Mouse (Mus musculus) limb, embryonic 15.5 days (tissue): Measurements from ENCODE around the gene Luc7l. TPM values are rescaled to one million over a fixed set of nuclear protein-coding genes. Genes with fewer than 3 reads are reported as not detected.

Experiments
- ATAC-seq: fragments of 200-750 bp; cut with Nextera tagmentation; 2 replicates; pipeline ENCODE4 v1.8.0; 2017; ENCODE audit warnings: low read depth, moderate TSS enrichment; ENCODE audit not compliant: insufficient number of reproducible peaks, low FRiP score, low TSS enrichment
- H3K27ac ChIP-seq: fragments of 300-500 bp; sonication (generic); 2 replicates; pipeline ENCODE4 v1.5.1; 2015; ENCODE audit warnings: moderate library complexity, mild to moderate bottlenecking, inconsistent platforms
- H3K27me3 ChIP-seq: fragments of 300-500 bp; sonication (generic); 2 replicates; pipeline ENCODE4 v1.6.1; 2015; ENCODE audit warnings: inconsistent platforms
- H3K36me3 ChIP-seq: fragments of 300-500 bp; sonication (generic); 2 replicates; pipeline ENCODE4 v1.6.1; 2015; ENCODE audit warnings: inconsistent platforms
- H3K4me1 ChIP-seq: fragments of 300-500 bp; sonication (generic); 2 replicates; pipeline ENCODE4 v1.6.1; 2015; ENCODE audit warnings: inconsistent platforms
- H3K4me2 ChIP-seq: fragments of 300-500 bp; sonication (generic); 2 replicates; pipeline ENCODE4 v1.6.1; 2015; ENCODE audit warnings: mild to moderate bottlenecking, inconsistent platforms
- H3K4me3 ChIP-seq: fragments of 300-500 bp; sonication (generic); 2 replicates; pipeline ENCODE4 v1.5.1; 2015; ENCODE audit warnings: mild to moderate bottlenecking, inconsistent platforms
- H3K9ac ChIP-seq: fragments of 300-500 bp; sonication (generic); 2 replicates; pipeline ENCODE4 v1.6.1; 2015; ENCODE audit warnings: inconsistent platforms
- H3K9me3 ChIP-seq: fragments of 300-500 bp; sonication (generic); 2 replicates; pipeline ENCODE4 v1.6.1; 2016; ENCODE audit warnings: inconsistent platforms
- WGBS: fragments of 180-500 bp; shearing (Covaris S2); methylation state at CpG from one replicate; pipeline ENCODE4 v1.1.7; 2015; 5-methylcytosine and 5-hydroxymethylcytosine counted together
- polyA plus RNA-seq: library from polyadenylated mRNA; unstranded; fragments of >200 nt; fragmentation: Nextera tagmentation; extraction: Ambion mirVana; gene quantifications from 2 replicates; pipeline ENCODE4 v1.2.1, GENCODE M21; 2015

Luc7l gene
- polyA plus RNA-seq, 1 experiment from 2014 or later, result 102 TPM

DNA sequence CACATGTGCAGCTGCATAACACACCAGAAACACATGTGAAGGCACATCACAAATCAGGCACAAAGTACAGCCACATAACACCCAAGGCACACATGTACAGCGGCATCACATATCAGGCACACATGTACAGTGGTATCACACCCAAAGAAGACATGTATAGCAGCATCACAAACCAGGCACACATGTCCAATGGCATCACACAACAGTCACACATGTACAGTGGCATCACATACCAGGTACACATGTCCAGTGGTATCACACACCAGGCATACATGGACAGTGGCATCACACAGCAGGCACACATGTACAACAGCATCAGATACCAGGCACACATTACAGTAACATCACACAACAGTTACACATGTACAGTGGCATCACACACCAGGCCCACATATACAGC is 65.7 kb downstream of the Luc7l start:
- Histone ChIP-seq H3K27me3 (peaks cover 15% of the 10 kb centered on the region; the same call in 1 of the 2 replicates), H3K4me2 (no peak overlapping the region), H3K4me1 (no peaks in the 10 kb centered on the region), H3K9ac (no peak overlapping the region), H3K27ac (no peak overlapping the region), H3K36me3 (no peaks in the 10 kb centered on the region), H3K9me3 (no peaks in the 10 kb centered on the region), H3K4me3 (no peak overlapping the region)
- no peak for ATAC-seq
- WGBS, result 92% methylated on average over 1 of the region's 1 CpGs

Other genes with a start within 250 kb of the Luc7l start
- gene Rab11fip3, start 183.3 kb upstream of the Luc7l start, polyA plus RNA-seq, result 13.1 and 16.8 TPM in 2 replicates
- 39.8 and 40.9 TPM in 2 replicates for gene Decr2, start 162.6 kb upstream of the Luc7l start, polyA plus RNA-seq
- gene Nme4, start 157.3 kb upstream of the Luc7l start, polyA plus RNA-seq, result 92.6 and 95.8 TPM in 2 replicates
- gene Tmem8, start 139.6 kb upstream of the Luc7l start, polyA plus RNA-seq, result 2.0 and 2.7 TPM in 2 replicates
- gene Mrpl28, start 129.4 kb upstream of the Luc7l start, polyA plus RNA-seq, result 178 and 185 TPM in 2 replicates
- gene Axin1, start 114.2 kb upstream of the Luc7l start, polyA plus RNA-seq, result 9.3 TPM in 2 replicates
- 0.40 TPM in 2 replicates for gene Pdia2, start 53.8 kb upstream of the Luc7l start, polyA plus RNA-seq
- 8.7 and 9.6 TPM in 2 replicates for gene Rgs11, start 49.9 kb upstream of the Luc7l start, polyA plus RNA-seq
- gene Arhgdig, start 45.1 kb upstream of the Luc7l start, polyA plus RNA-seq, result 6.5 and 7.7 TPM in 2 replicates
- gene Fam234a, start 8.7 kb upstream of the Luc7l start, polyA plus RNA-seq, result 60.6 and 64.2 TPM in 2 replicates
- 0.68 and 0.90 TPM in 2 replicates for gene Neurl1b, start 161.9 kb downstream of the Luc7l start, polyA plus RNA-seq